Mouse (Mus musculus) G1E (cell line): ENCODE measurements at regions not wholly inside any gene's neighbourhood (a gene's known extent, or its start where the extent isn't known, plus 50 kb on each side); places are given as distances from the start of the nearest gene placed in this dataset.

ENCODE experiments used
- ATAC-seq: 2 replicates; pipeline ENCODE4 v1.8.0; 2016; ENCODE audit warnings: mild to moderate bottlenecking; ENCODE audit not compliant: insufficient number of reproducible peaks, poor library complexity, low FRiP score, severe bottlenecking; ENCODE audit errors: extremely low read depth
- DNase-seq: peaks from one replicate; pipeline ENCODE4 v3.0.0; 2012; ENCODE audit warnings: low spot score
- H3K27me3 ChIP-seq: 2 replicates; pipeline ENCODE4 v1.6.1; 2012; ENCODE audit warnings: mild to moderate bottlenecking, low read length, inconsistent platforms; ENCODE audit not compliant: insufficient read depth
- H3K36me3 ChIP-seq: replicated peaks from 2 replicates; pipeline ENCODE3; 2012; ENCODE audit warnings: mild to moderate bottlenecking, inconsistent platforms
- H3K4me1 ChIP-seq: 2 replicates; pipeline ENCODE4 v1.6.1; 2012; ENCODE audit warnings: low read depth, low read length, inconsistent platforms, mixed read lengths; ENCODE audit not compliant: insufficient read depth
- H3K4me3 ChIP-seq: 2 replicates; pipeline ENCODE4 v1.5.1; 2012; ENCODE audit warnings: low read depth, mild to moderate bottlenecking, inconsistent platforms, low read length, moderate library complexity, mixed read lengths
- H3K9me3 ChIP-seq: replicated peaks from 2 replicates; pipeline ENCODE4 v1.6.1; 2012; ENCODE audit warnings: inconsistent platforms
- CTCF ChIP-seq: IDR thresholded peaks from 2 replicates; pipeline ENCODE4 v1.5.1; 2012; ENCODE audit warnings: low read depth, low read length, inconsistent platforms, mixed read lengths
- GATA1 ChIP-seq: IDR thresholded peaks from 2 replicates; pipeline ENCODE4 v1.6.1; 2012; ENCODE audit warnings: borderline replicate concordance, low read length, inconsistent platforms, mixed read lengths
- GATA2 ChIP-seq: IDR thresholded peaks from 2 replicates; pipeline ENCODE4 v1.6.1; 2012; ENCODE audit warnings: low read depth, low read length, inconsistent platforms, borderline replicate concordance
- POLR2AphosphoS5 ChIP-seq: IDR thresholded peaks from 2 replicates; pipeline ENCODE4 v1.6.1; 2012; ENCODE audit warnings: low read depth, low read length, inconsistent platforms; ENCODE audit not compliant: insufficient replicate concordance
- TAL1 ChIP-seq: conservative IDR thresholded peaks from 2 replicates; pipeline ENCODE4 v1.6.1; 2012; ENCODE audit warnings: low read depth, low read length, inconsistent platforms, mixed read lengths

GRCm38 (mm10) chrX:19112753-19113152, 368.4 kb downstream of the Tex13c3 start:
- H3K27me3 ChIP-seq, result no peaks in the 10 kb centered on the region
- no peak for DNase-seq
- no peak for TF ChIP-seq CTCF
- no peak for TF ChIP-seq TAL1
- TF ChIP-seq GATA2, result no peak
- no peak for TF ChIP-seq GATA1
- no peak for TF ChIP-seq POLR2AphosphoS5
- no peaks in the 10 kb centered on the region for H3K4me1 ChIP-seq
- H3K4me3 ChIP-seq, result no peak overlapping the region
- no peaks in the 10 kb centered on the region for H3K36me3 ChIP-seq
- no peak for ATAC-seq
- no peaks in the 10 kb centered on the region for H3K9me3 ChIP-seq

- Histone ChIP-seq H3K27me3 (no peaks in the 10 kb centered on the region), H3K4me1 (no peaks in the 10 kb centered on the region), H3K36me3 (no peaks in the 10 kb centered on the region), H3K4me3 (no peak overlapping the region), H3K9me3 (no peaks in the 10 kb centered on the region)
- no peak for DNase-seq
- ATAC-seq, result no peak
- TF ChIP-seq GATA2, result no peak
- TF ChIP-seq POLR2AphosphoS5, result no peak
- no peak for TF ChIP-seq TAL1
- no peak for TF ChIP-seq CTCF
- no peak for TF ChIP-seq GATA1
Observed at GRCm38 (mm10) chrX:19102911-19103310, 378.2 kb downstream of the Tex13c3 start.

GRCm38 (mm10) chrX:19095960-19096359, 385.2 kb downstream of the Tex13c3 start:
- Histone ChIP-seq H3K4me3 (no peak overlapping the region), H3K4me1 (no peaks in the 10 kb centered on the region), H3K27me3 (no peaks in the 10 kb centered on the region), H3K36me3 (no peaks in the 10 kb centered on the region), H3K9me3 (no peaks in the 10 kb centered on the region)
- DNase-seq (no peak), ATAC-seq (no peak)
- no peak for TF ChIP-seq TAL1
- no peak for TF ChIP-seq GATA2

GRCm38 (mm10) chrX:19084435-19084834, 396.7 kb downstream of the Tex13c3 start:
- Histone ChIP-seq H3K27me3 (no peaks in the 10 kb centered on the region), H3K9me3 (no peaks in the 10 kb centered on the region), H3K4me1 (no peaks in the 10 kb centered on the region), H3K36me3 (no peaks in the 10 kb centered on the region), H3K4me3 (no peak overlapping the region)
- no peak for DNase-seq
- ATAC-seq, result no peak
- TF ChIP-seq TAL1 (no peak), POLR2AphosphoS5 (no peak)

- H3K36me3 ChIP-seq, result no peaks in the 10 kb centered on the region
- TF ChIP-seq POLR2AphosphoS5 (no peak), GATA1 (no peak)
- H3K4me1 ChIP-seq, result no peaks in the 10 kb centered on the region
- no peaks in the 10 kb centered on the region for H3K27me3 ChIP-seq
- H3K9me3 ChIP-seq, result no peaks in the 10 kb centered on the region
- no peak for ATAC-seq
- DNase-seq, result no peak
- H3K4me3 ChIP-seq, result no peak overlapping the region
Observed at GRCm38 (mm10) chrX:19080021-19080420, 401.1 kb downstream of the Tex13c3 start.
